Mouse (Mus musculus) thymus, postnatal 0 days (tissue): Measurements from ENCODE around the gene Armcx1. TPM values are rescaled to one million over a fixed set of nuclear protein-coding genes. Genes with fewer than 3 reads are reported as not detected.
"Not testable (repeated sequence)": the region's sequence is repeated elsewhere in the genome, so short reads cannot be mapped to it uniquely, and the experiment has no call there.

ENCODE experiments used
- DNase-seq: peaks from one replicate; pipeline ENCODE4 v3.0.0-alpha.2; 2015; ENCODE audit warnings: low spot score
- microRNA-seq: library from miRNA; unstranded; fragments of <30 nt; microRNA quantifications from one replicate; pipeline ENCODE4, GENCODE M21; 2016; ENCODE audit warnings: borderline number of aligned reads
- polyA plus RNA-seq: library from polyadenylated mRNA; unstranded; fragments of >200 nt; fragmentation: Nextera tagmentation; extraction: Ambion mirVana; gene quantifications from 2 replicates; pipeline ENCODE4 v1.2.1, GENCODE M21; 2015

Gene Armcx1
- polyA plus RNA-seq, 1 experiment from 2014 or later: 14.2 TPM

DNA sequence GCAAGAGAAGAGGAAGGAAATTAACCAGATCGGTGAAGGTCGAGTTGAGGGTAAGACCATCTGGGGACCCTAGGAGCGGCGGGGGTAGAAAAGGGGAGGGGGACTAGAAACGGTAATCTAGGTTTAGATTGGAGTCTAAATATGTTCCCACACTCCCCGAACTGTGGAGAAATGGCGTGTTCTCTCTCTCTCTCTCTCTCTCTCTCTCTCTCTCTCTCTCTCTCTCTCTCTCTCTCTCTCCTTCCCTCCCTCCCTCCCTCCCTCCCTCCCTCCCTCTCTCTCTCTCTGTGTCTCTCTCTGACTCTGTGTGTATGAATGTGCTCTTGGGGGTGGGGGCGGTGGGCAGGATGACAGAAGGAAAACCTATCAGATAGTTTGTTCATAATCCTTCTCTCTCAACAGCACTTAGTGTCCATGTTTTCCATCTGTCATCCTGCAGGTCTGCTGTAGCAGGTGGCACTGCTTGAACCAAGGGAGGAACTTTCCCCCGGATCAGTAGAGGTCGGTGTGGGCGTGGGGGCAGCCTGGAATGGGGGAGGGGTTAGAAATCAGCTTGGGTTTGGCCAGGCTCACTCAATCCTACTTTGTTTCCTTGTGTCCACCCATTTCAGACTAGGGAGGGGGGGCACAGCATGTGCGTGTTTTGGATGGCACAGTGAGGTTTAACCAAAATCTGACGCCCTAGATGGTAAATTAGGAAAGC lies 39.7 kb downstream of the Armcx1 start:
- no peak for DNase-seq

DNA sequence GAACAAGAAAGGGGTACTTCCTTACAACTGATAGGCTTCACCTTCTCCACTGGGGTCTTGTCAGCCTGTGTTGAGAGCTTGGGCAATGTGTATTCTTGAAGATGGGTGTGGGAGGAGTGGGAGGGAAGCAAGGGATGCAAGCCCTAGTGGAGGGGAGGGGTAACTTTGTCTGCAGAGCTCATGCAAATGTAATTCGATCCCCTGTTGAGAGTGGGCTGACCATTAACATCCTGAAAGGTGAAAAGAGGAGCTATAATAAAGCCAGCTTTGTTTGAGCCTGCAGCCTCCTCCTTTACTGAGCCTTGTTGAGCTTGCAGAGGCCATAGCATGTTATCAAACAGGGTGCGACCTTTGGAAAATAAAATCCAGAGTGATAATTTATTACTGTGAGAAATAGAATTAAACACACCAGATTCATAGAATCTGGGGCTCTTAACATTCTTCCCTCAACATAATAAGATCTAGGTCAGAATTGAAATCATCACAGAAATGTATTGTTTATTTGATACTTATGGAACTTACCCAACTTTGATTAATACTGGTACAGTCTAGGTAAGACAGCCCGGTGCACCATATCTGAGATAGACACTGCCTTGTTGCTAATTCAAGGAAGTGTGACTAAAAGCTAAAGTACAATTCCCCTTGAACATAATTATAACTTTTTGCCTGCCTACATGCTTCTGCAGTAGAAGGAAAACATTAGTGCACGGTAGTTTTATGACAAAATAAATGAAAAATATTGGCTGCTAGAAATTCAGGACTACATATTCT lies 45.9 kb downstream of the Armcx1 start:
- DNase-seq: not testable (repeated sequence)

Small RNA genes within 50 kb of the gene (microRNA-seq; reads per million reads assigned to microRNA genes)
- gene Mir7093: not detected

Other genes starting within 250 kb of the Armcx1 start
- not detected in 2 replicates for gene Taf7l, start 241.5 kb upstream of the Armcx1 start, polyA plus RNA-seq
- gene Timm8a1, start 176.1 kb upstream of the Armcx1 start, polyA plus RNA-seq: 90.1 and 104 TPM in 2 replicates
- gene Btk, start 134.4 kb upstream of the Armcx1 start, polyA plus RNA-seq: 3.5 and 4.1 TPM in 2 replicates
- gene Rpl36a, start 132.3 kb upstream of the Armcx1 start, polyA plus RNA-seq: 605 and 639 TPM in 2 replicates
- gene Gla, start 116.8 kb upstream of the Armcx1 start, polyA plus RNA-seq: 4.9 and 7.1 TPM in 2 replicates
- 123 and 128 TPM in 2 replicates for gene Hnrnph2, start 116.8 kb upstream of the Armcx1 start, polyA plus RNA-seq
- 0.94 and 1.3 TPM in 2 replicates for gene Armcx4, start 31.4 kb upstream of the Armcx1 start, polyA plus RNA-seq
- 10.7 and 10.8 TPM in 2 replicates for gene Armcx6, start 33.5 kb downstream of the Armcx1 start, polyA plus RNA-seq
- 25.7 and 26.4 TPM in 2 replicates for gene Armcx3, start 38.6 kb downstream of the Armcx1 start, polyA plus RNA-seq
- 14.3 and 14.7 TPM in 2 replicates for gene Armcx2, start 91.3 kb downstream of the Armcx1 start, polyA plus RNA-seq
- 0.58 and 0.68 TPM in 2 replicates for gene Nxf2, start 246.8 kb downstream of the Armcx1 start, polyA plus RNA-seq